Mouse (Mus musculus): ENCODE results near the gene Olfr467. TPM values are rescaled to one million over a fixed set of nuclear protein-coding genes. Genes with fewer than 3 reads are reported as not detected.
"Not testable (repeated sequence)": the region's sequence is repeated elsewhere in the genome, so short reads cannot be mapped to it uniquely, and the experiment has no call there.

Olfr467 gene
- total RNA-seq, 1 experiment: not detected

DNA sequence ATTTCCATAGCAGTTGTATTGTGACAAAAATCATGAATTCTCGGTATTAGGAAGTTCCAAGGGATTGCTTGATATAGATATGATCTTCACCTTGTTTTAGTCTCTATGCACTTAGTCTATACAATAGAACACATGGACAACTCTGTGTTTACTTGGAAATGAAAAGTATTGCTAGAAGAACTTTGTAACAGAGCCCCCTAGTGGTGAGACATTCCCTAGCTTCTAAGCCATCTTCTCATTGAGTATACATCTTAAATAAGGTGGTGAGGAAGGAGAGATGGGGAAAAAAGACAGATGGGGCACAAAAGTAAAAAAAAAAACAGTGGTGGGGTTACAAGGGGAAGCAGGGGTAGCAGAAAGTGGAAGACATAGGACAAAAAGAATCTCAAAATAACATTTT lies 29.7 kb downstream of the Olfr467 start:
- Histone ChIP-seq H3K4me3 (ENCODE audit: insufficient read depth in 1 of 2, low read depth in 1 of 2, low read length in 2 of 2, poor library complexity in 1 of 2, severe bottlenecking in 1 of 2) (no peak overlapping the region), H3K36me3 (ENCODE audit: control insufficient read depth, insufficient read depth, low read length, poor library complexity, severe bottlenecking) (no peaks in the 10 kb centered on the region), H3K9ac (ENCODE audit: insufficient read depth, low read depth, low read length, poor library complexity, severe bottlenecking) (no peak overlapping the region), H3K9me3 (ENCODE audit: control insufficient read depth, insufficient read depth, low read depth, low read length) (no peaks in the 10 kb centered on the region), H3K27ac (ENCODE audit: insufficient read depth, low read depth, low read length, poor library complexity, severe bottlenecking) (no peak overlapping the region), H3K4me1 (ENCODE audit: control insufficient read depth in 2 of 2, insufficient read depth in 2 of 2, low read length in 2 of 2, poor library complexity in 1 of 2) (no peaks in the 10 kb centered on the region)
- DNase-seq (ENCODE audit: low read depth, low spot score): peak; percentile 37
- TF ChIP-seq ZC3H11A (IDR thresholded peaks at IDR 0.05; ENCODE audit: borderline replicate concordance, low read depth, low read length) (no peak), MAFK (IDR thresholded peaks at IDR 0.05; ENCODE audit: insufficient read depth, low read depth, low read length) (no peak), CHD2 (IDR thresholded peaks at IDR 0.05; ENCODE audit: low read depth, low read length) (no peak), HCFC1 (IDR thresholded peaks at IDR 0.05; ENCODE audit: borderline replicate concordance, insufficient read depth, low read length) (no peak), ZNF384 (IDR thresholded peaks at IDR 0.05; ENCODE audit: low read depth, low read length) (no peak)
- in situ Hi-C loops (cut with MboI; ENCODE audit: low sequenced_read_pairs in 2 of 2, unreplicated experiment in 2 of 2): no loop called here

DNA sequence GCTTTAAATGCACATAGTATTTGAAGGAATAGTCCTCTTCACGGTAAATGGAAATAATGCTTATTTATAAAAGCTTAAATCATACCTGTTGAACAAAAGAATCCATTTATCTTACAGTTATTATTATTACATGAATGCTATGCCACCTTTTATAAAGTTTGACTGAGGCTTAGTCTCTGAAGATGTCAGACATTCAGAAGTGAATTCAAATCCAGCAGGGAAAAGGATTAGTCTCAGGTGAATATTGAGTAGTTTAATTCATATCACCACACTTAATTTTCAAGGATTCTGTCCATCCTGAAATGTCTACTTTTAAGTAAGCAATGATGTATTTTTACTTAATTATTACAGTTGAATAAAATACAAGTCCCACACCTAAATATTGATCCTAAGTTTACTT lies 35.3 kb downstream of the Olfr467 start, which contains the start of gene Olfr470:
Gene Olfr470 (minus strand): TSS at position 101 of the 400 bp plus-strand sequence.
- H3K36me3 ChIP-seq (ENCODE audit: control insufficient read depth, insufficient read depth, low read length, poor library complexity, severe bottlenecking); H3K27ac ChIP-seq (ENCODE audit: insufficient read depth, low read depth, low read length, poor library complexity, severe bottlenecking); H3K4me1 ChIP-seq (ENCODE audit: control insufficient read depth in 2 of 2, insufficient read depth in 2 of 2, low read length in 2 of 2, poor library complexity in 1 of 2); H3K4me3 ChIP-seq (ENCODE audit: insufficient read depth in 1 of 2, low read depth in 1 of 2, low read length in 2 of 2, poor library complexity in 1 of 2, severe bottlenecking in 1 of 2); H3K9me3 ChIP-seq (ENCODE audit: control insufficient read depth, insufficient read depth, low read depth, low read length); H3K9ac ChIP-seq (ENCODE audit: insufficient read depth, low read depth, low read length, poor library complexity, severe bottlenecking); in situ Hi-C loops (cut with MboI; ENCODE audit: low sequenced_read_pairs in 2 of 2, unreplicated experiment in 2 of 2); DNase-seq (ENCODE audit: low read depth, low spot score): not testable (repeated sequence)

Other genes with a start within 250 kb of the Olfr467 start
- gene Olfml1, start 244.8 kb upstream of the Olfr467 start, total RNA-seq (2012; rRNA removed): 0.94 and 2.7 TPM in 2 replicates
- gene Ppfibp2, start 217.1 kb upstream of the Olfr467 start, total RNA-seq (2012; rRNA removed): 6.0 and 10.8 TPM in 2 replicates
- not detected in 2 replicates for gene 5330417H12Rik, start 187.1 kb upstream of the Olfr467 start, total RNA-seq (2012; rRNA removed)
- 0.62 and 0.85 TPM in 2 replicates for gene Cyb5r2, start 54.2 kb upstream of the Olfr467 start, total RNA-seq (2012; rRNA removed)
- not detected in 2 replicates for gene Ovch2, start 11.1 kb upstream of the Olfr467 start, total RNA-seq (2012; rRNA removed)
- not detected in 2 replicates for gene Olfr469, start 13.3 kb downstream of the Olfr467 start, total RNA-seq (2012; rRNA removed)
- not detected in 2 replicates for gene Olfr470, start 35.2 kb downstream of the Olfr467 start, total RNA-seq (2012; rRNA removed)
- not detected in 2 replicates for gene Olfr472, start 85.6 kb downstream of the Olfr467 start, total RNA-seq (2012; rRNA removed)
- gene Olfr473, start 118.2 kb downstream of the Olfr467 start, total RNA-seq (2012; rRNA removed): not detected in 2 replicates
- not detected in 2 replicates for gene Olfr474, start 142.4 kb downstream of the Olfr467 start, total RNA-seq (2012; rRNA removed)
- gene Olfr476, start 152.5 kb downstream of the Olfr467 start, total RNA-seq (2012; rRNA removed): not detected in 2 replicates
- not detected in 2 replicates for gene Olfr477, start 174.4 kb downstream of the Olfr467 start, total RNA-seq (2012; rRNA removed)
- not detected in 2 replicates for gene Olfr478, start 221.7 kb downstream of the Olfr467 start, total RNA-seq (2012; rRNA removed)
- not detected in 2 replicates for gene Olfr479, start 238.4 kb downstream of the Olfr467 start, total RNA-seq (2012; rRNA removed)